Mouse (Mus musculus) heart, adult 2 months (tissue): ENCODE measurements around the gene Fstl3. TPM values are rescaled to one million over a fixed set of nuclear protein-coding genes. Genes with fewer than 3 reads are reported as not detected.
A peak's percentile ranks its signal among the peaks of the same experiment; 100 is the strongest.

Experiments used
- DNase-seq, 2 experiments: peaks; one replicate each; pipeline ENCODE4 v3.0.0; 2021
- H3K27ac ChIP-seq: fragments of 200-600 bp; 2 replicates; pipeline ENCODE4 v1.8.1; 2022
- H3K27me3 ChIP-seq: fragments of 200-500 bp; 2 replicates; pipeline ENCODE4 v1.6.1; 2012; ENCODE audit warnings: mild to moderate bottlenecking, low read length, inconsistent platforms, mixed read lengths; ENCODE audit not compliant: control insufficient read depth, insufficient read depth
- H3K36me3 ChIP-seq: fragments of 200-500 bp; 2 replicates; pipeline ENCODE4 v1.6.1; 2012; ENCODE audit warnings: low read length, inconsistent platforms; ENCODE audit not compliant: control insufficient read depth, insufficient read depth
- H3K4me1 ChIP-seq: fragments of 200-500 bp; 2 replicates; pipeline ENCODE4 v1.6.1; 2011; ENCODE audit warnings: low read length; ENCODE audit not compliant: control insufficient read depth, insufficient read depth
- H3K4me3 ChIP-seq: fragments of 200-600 bp; 2 replicates; pipeline ENCODE4 v1.8.1; 2022
- H3K79me2 ChIP-seq: fragments of 200-500 bp; replicated peaks from 2 replicates; pipeline ENCODE4 v1.6.1; 2012; ENCODE audit warnings: mild to moderate bottlenecking, inconsistent platforms, low read length, moderate library complexity, mixed read lengths; ENCODE audit not compliant: control insufficient read depth, insufficient read depth
- H3K9ac ChIP-seq: fragments of 200-500 bp; 2 replicates; pipeline ENCODE4 v1.6.1; 2012; ENCODE audit warnings: low read depth, mild to moderate bottlenecking, control low read depth, inconsistent platforms, low read length, mixed read lengths
- CTCF ChIP-seq: fragments of 200-600 bp; IDR thresholded peaks from 2 replicates; pipeline ENCODE4 v1.8.1; 2022; ENCODE audit warnings: antibody characterized with exemption, mild to moderate bottlenecking, moderate library complexity
- EP300 ChIP-seq: fragments of 200-500 bp; IDR thresholded peaks from 2 replicates; pipeline ENCODE4 v1.6.1; 2011; ENCODE audit warnings: low read depth, low read length, control low read depth; ENCODE audit not compliant: insufficient read depth
- POLR2A ChIP-seq: fragments of 200-500 bp; IDR thresholded peaks from 2 replicates; pipeline ENCODE4 v1.6.1; 2011; ENCODE audit warnings: mild to moderate bottlenecking, low read depth, low read length, control low read depth; ENCODE audit not compliant: insufficient read depth
- WGBS: fragments of 180-500 bp; shearing (Covaris S2); methylation state at CpG from one replicate; pipeline ENCODE4 v1.1.7; 2018; 5-methylcytosine and 5-hydroxymethylcytosine counted together
- intact Hi-C: fragments of 180-260 bp; cut with DNase I; formaldehyde crosslinking; loops from one replicate; pipeline ENCODE4 v1.15.1; 2025
- polyA plus RNA-seq: library from polyadenylated mRNA; depleted of rRNA; stranded (reverse); fragments of >200 nt; gene quantifications from 2 replicates; pipeline ENCODE4 v1.2.3, GENCODE M21; 2012
- total RNA-seq, 2 experiments: library from RNA; stranded (reverse); gene quantifications; 2 replicates each; pipeline ENCODE4 v1.2.3; 2021

The Fstl3 gene
- total and polyA plus RNA-seq, 3 experiments = 3.8 to 11.9 (median 4.7) TPM

DNA sequence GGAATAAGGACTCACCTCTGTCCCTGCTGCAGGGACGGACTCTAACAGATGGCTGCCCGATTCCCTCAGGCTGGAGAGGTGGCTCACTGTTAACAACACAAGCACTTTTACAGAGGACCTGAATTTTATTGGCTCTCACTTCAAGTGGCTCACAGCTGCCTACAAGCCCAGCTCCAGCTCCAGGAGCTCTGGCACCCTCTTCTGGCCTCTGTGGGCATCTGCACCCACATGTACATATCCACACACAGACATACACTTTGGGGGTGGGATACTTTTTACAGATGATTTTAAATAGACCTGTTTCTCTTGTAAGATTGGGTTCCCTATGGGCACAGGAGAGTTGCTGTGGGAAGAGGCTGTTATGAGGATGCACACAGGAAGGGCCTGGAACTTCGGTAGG is 4.8 kb upstream of the Fstl3 start:
- peak; percentile 30 for TF ChIP-seq CTCF
- no peak for TF ChIP-seq EP300
- Histone ChIP-seq H3K27me3 (no peaks in the 10 kb centered on the region), H3K27ac (no peak overlapping the region), H3K4me3 (no peak overlapping the region), H3K36me3 (no peaks in the 10 kb centered on the region), H3K9ac (no peak overlapping the region), H3K4me1 (peaks cover 2% of the 10 kb centered on the region; the same call in 1 of the 2 replicates), H3K79me2 (no peaks in the 10 kb centered on the region)
- DNase-seq = no peak
- 95% methylated on average over 3 of the region's 3 CpGs for WGBS
- intact Hi-C loops = no loop called here

DNA sequence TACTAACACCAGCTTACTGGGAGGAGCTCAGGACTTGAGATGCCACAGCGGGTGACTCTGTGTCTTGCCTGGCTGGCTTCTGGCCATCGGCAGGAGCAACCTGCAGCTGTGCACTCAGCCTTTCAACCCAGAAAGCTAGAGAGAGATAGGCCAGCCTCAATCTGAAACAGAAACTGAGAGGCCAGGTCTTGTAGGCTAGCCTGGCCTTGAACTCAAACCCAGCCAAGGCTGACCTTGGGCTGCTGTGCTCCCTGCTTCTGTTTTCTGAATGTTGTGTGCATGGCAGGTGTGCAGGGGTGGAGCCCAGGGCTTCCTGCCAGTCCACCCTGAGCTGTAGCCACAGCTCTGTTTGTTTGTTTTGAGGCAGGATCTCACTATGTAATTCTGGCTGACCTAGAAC is 3.9 kb upstream of the Fstl3 start:
- no peak overlapping the region for H3K27ac ChIP-seq
- no peaks in the 10 kb centered on the region for H3K4me1 ChIP-seq
- intact Hi-C loops = no loop called here
- H3K9ac ChIP-seq = no peak overlapping the region
- TF ChIP-seq CTCF (no peak), EP300 (no peak), POLR2A (no peak)
- WGBS = 93% methylated on average over 2 of the region's 2 CpGs
- no peaks in the 10 kb centered on the region for H3K27me3 ChIP-seq
- H3K36me3 ChIP-seq = no peaks in the 10 kb centered on the region
- H3K79me2 ChIP-seq = no peaks in the 10 kb centered on the region
- no peak for DNase-seq
- H3K4me3 ChIP-seq = no peak overlapping the region

DNA sequence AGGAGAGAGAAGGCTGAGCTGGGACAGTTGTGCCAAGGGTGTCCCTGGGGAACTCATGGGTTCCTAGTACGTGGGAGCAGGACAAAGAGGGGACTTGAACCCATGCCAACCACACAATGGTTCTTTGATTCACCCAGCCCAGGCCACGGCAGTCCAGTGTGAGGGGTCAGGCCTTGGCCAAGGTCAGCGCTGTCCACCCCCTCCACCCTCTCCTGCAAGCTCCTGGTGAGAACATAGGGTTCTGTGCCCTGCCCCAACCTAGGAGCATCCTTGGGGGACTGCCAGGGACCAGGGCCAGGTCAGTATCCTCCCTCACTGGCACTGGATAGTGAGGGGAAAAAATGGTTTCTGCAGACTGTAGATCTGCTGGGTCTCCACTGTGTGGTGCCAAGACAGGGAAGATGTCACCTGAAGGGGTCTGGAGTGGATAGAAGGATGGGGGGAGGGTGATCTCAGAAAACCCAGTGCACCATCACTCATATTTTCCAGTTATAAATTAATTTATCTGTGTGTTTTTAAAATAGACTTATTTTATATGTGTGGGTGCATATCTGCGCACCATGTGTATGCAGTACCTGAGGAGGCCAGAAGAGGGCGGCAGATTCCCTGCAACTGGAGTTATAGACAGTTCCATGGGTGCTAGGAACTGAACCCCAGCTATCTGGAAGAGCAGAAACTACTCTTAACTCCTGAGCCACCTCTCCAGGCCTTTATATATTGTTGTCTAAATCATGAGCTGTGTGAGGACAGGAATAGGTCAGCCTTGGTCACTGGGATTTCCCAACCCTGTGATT is 2.4 kb upstream of the Fstl3 start:
- H3K36me3 ChIP-seq = no peaks in the 10 kb centered on the region
- DNase-seq = peak in 1 of 2 experiments; percentile 22
- H3K4me1 ChIP-seq = peaks cover 1% of the 10 kb centered on the region
- H3K9ac ChIP-seq = no peak overlapping the region
- H3K27me3 ChIP-seq = no peaks in the 10 kb centered on the region
- intact Hi-C loops = no loop called here
- H3K27ac ChIP-seq = no peak overlapping the region
- 51% methylated on average over 5 of the region's 5 CpGs for WGBS
- no peak overlapping the region for H3K4me3 ChIP-seq
- H3K79me2 ChIP-seq = no peaks in the 10 kb centered on the region
- TF ChIP-seq POLR2A = no peak
- no peak for TF ChIP-seq EP300
- peak; percentile 59 for TF ChIP-seq CTCF

DNA sequence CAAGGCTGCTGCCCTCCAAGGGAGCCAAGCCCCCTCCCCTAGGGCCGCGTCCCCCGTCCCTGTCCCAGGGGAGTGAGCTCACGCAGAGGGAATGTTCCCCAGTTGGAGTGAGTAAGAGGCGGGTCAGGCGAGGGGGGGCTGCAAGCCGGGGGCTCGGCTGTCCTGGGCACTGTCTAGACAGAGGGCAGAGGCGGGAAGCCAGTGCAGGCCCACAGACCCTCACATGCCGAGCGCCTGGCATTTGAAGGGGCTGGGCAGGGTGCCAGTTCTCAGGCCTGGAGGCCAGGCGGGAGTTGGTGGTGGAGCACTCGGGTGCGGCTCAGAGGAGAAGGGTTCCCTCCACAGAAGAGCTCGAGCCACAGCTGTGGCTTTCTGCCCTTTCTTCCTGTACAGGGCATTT is 934 bp downstream of the Fstl3 start:
- Histone ChIP-seq H3K79me2 (no peaks in the 10 kb centered on the region), H3K4me1 (peaks cover 4% of the 10 kb centered on the region), H3K27ac (no peak overlapping the region; the same call in 1 of the 2 replicates), H3K36me3 (no peaks in the 10 kb centered on the region), H3K4me3 (no peak overlapping the region; the same call in 1 of the 2 replicates), H3K9ac (no peak overlapping the region; the same call in 1 of the 2 replicates), H3K27me3 (no peaks in the 10 kb centered on the region)
- 8% methylated on average over 15 of the region's 15 CpGs for WGBS
- TF ChIP-seq POLR2A (no peak), CTCF (no peak), EP300 (no peak)
- peak; percentile 56 to 63 for DNase-seq
- intact Hi-C loops = no loop called here

DNA sequence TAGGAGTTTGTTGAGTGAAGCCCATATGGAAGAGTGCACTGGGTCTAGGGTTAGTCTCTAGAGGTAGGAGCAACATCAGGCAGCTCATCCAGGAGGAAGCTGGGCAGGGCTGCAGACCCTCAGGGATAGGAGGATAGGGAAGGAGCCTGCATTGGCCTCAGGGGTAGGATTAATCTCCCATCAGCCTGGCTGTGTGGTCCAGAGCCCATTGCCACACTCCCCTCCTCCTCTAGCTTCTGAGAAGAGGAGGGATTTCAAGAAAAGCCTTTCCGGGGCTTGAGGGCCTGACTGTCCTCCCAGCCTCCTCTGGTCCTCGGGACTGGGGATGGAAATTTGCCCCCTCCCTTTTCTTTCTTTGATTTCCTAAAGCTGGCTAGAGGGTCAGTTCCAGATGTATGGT is 2.1 kb downstream of the Fstl3 start:
- H3K27me3 ChIP-seq = no peaks in the 10 kb centered on the region
- no peaks in the 10 kb centered on the region for H3K36me3 ChIP-seq
- WGBS = 35% methylated on average over 2 of the region's 2 CpGs
- H3K9ac ChIP-seq = no peak overlapping the region
- no peak for DNase-seq
- H3K4me1 ChIP-seq = peaks cover 4% of the 10 kb centered on the region
- H3K4me3 ChIP-seq = no peak overlapping the region
- no peak for TF ChIP-seq EP300
- TF ChIP-seq CTCF = no peak
- no peaks in the 10 kb centered on the region for H3K79me2 ChIP-seq
- H3K27ac ChIP-seq = no peak overlapping the region
- intact Hi-C loops = no loop called here

DNA sequence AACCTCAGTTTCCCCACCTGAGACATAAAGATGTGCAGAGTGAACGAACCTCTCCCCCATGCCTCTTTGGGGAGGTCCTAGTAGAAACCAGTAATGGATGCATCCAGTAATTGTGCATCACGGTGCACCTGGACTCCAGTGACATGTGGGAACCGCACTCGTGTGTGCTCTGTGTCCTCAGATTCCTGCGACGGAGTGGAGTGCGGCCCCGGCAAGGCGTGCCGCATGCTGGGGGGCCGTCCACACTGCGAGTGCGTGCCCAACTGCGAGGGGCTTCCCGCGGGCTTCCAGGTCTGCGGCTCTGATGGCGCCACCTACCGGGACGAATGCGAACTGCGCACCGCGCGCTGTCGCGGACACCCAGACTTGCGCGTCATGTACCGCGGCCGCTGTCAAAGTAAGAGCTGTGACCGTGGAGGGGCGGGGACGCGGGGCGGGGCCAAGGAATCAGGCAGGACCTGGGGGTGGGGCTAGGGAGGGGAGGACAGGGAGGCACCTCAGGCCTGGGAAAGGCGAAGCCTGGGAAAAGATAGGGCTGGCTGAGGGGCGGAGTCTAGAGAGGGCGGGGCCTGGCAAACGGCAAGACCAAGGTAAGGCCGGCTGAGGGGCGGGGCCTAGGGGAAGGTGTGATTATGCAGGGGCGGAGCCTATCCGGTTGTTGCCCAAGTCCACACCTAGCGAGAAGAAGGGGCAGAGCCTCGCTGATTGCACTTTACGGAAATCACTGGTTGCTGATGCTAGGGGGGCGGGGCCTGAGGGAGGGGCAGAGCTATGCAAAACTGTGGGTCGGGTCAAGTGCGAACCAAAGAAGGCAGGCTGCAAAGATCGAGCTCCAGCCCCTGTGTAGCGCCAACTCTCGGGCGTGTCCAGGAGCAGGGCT is 3.0 kb downstream of the Fstl3 start:
- Histone ChIP-seq H3K9ac (peak overlapping the region; percentile 63), H3K27me3 (no peaks in the 10 kb centered on the region), H3K4me1 (peaks cover 4% of the 10 kb centered on the region), H3K36me3 (no peaks in the 10 kb centered on the region), H3K27ac (no peak overlapping the region; the same call in 1 of the 2 replicates), H3K4me3 (peak overlapping the region; percentile 49), H3K79me2 (no peaks in the 10 kb centered on the region)
- 3% methylated on average over 55 of the region's 55 CpGs for WGBS
- no peak for TF ChIP-seq POLR2A
- TF ChIP-seq CTCF = peak; percentile 80
- 0 out of 2 replicates have a peak, but pooled peaks have one; percentile 41 for TF ChIP-seq EP300
- DNase-seq = peak; percentile 94
- intact Hi-C loops = loop anchor here (5.0 kb wide), 2 partner anchors 37 to 73 kb away; no protein-coding TSS in a partner anchor
